ENCODE assay signal across 7 mouse cellular contexts in the genomic region with DNA sequence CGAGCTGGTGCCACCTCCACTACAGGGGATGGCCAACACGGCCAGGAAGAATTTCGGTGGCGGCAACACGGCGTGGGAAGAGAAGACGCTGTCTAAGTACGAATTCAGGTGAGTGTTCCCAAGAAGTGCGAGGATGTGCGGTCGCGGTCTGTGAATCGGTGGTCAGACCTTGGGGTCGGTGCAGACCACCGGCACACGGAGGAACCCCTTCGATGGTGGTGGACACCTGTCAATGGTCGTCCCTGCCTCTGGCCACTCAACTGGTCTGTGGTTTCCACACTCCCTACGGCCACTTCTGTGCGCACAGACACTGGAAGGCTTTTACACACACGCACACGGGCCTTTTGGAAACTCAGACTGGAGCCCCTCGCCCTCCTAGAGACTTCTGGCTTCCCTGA. TPM values are rescaled to one million over a fixed set of nuclear protein-coding genes. Genes with fewer than 3 reads are reported as not detected.
A peak's percentile ranks its signal among the peaks of the same experiment; 100 is the strongest.
DNase-seq lines count a peak whose midpoint lies in the region; ATAC-seq and TF ChIP-seq lines count a peak whose summit lies in the region.

No protein-coding gene starts in this region.

- TF ChIP-seq CTCF in embryonic fibroblast, embryonic 13.5 days (IDR thresholded peaks at IDR 0.05; ENCODE audit: borderline replicate concordance, insufficient read depth, low read length): no peak

- peaks cover 15% of the 10 kb centered on the region for H3K36me3 ChIP-seq in limb, embryonic 11.5 days (ENCODE audit: control insufficient read depth, insufficient read depth, low read length)
- peaks cover 17% of the 10 kb centered on the region for H3K36me3 ChIP-seq in stomach, embryonic 14.5 days (ENCODE audit: control insufficient read depth, insufficient read depth, low read length)

- peak overlapping the region; percentile 83 for H3K4me2 ChIP-seq in limb, embryonic 11.5 days (ENCODE audit: low read depth, severe bottlenecking)
- H3K4me2 ChIP-seq in stomach, embryonic 14.5 days (replicated peaks; ENCODE audit: low read depth, low read length): peak overlapping the region; percentile 70

- no peaks in the 10 kb centered on the region for H3K27me3 ChIP-seq in limb, embryonic 11.5 days (ENCODE audit: control insufficient read depth, insufficient read depth, low read length)
- H3K27me3 ChIP-seq in stomach, embryonic 14.5 days (ENCODE audit: control insufficient read depth, insufficient read depth, low read length): no peaks in the 10 kb centered on the region

- H3K9me3 ChIP-seq in limb, embryonic 11.5 days (ENCODE audit: control insufficient read depth, low read length): no peaks in the 10 kb centered on the region
- no peaks in the 10 kb centered on the region for H3K9me3 ChIP-seq in stomach, embryonic 14.5 days (ENCODE audit: control insufficient read depth, low read depth, low read length)

- peak; percentile 33 to 37 for DNase-seq in right cerebral cortex, adult 2 months (ENCODE audit: low spot score in 2 of 2)
- DNase-seq in right cerebral cortex, postnatal 10 days (ENCODE audit: low spot score in 2 of 2): no peak
- DNase-seq in limb, embryonic 11.5 days (ENCODE audit: low spot score): no peak
- DNase-seq in frontal cortex, postnatal 36 days (ENCODE audit: low spot score in 2 of 2): no peak
- no peak for DNase-seq in urinary bladder, postnatal 14 days (ENCODE audit: low spot score)

- H3K9ac ChIP-seq in limb, embryonic 11.5 days (ENCODE audit: low read length): peak overlapping the region; percentile 74
- peak overlapping the region; percentile 57 for H3K9ac ChIP-seq in stomach, embryonic 14.5 days (replicated peaks; ENCODE audit: low read depth, low read length)

- TF ChIP-seq POLR2A in embryonic fibroblast, embryonic 13.5 days (IDR thresholded peaks at IDR 0.05; ENCODE audit: low read depth, low read length): no peak

- ATAC-seq in limb, embryonic 11.5 days (ENCODE audit: insufficient number of reproducible peaks, low FRiP score, low TSS enrichment, low read depth): no peak
- no peak for ATAC-seq in stomach, embryonic 14.5 days (ENCODE audit: insufficient number of reproducible peaks, insufficient read depth, low FRiP score, low read depth)

- H3K4me1 ChIP-seq in embryonic fibroblast, embryonic 13.5 days (ENCODE audit: control insufficient read depth, insufficient read depth, low read length): 0 out of 2 replicates have a peak, but pooled peaks cover 3% of the 10 kb centered on the region
- H3K4me1 ChIP-seq in limb, embryonic 11.5 days (ENCODE audit: control insufficient read depth, insufficient read depth, low read length): peaks cover 4% of the 10 kb centered on the region; the same call in 1 of the 2 replicates
- peaks cover 15% of the 10 kb centered on the region; the same call in 1 of the 2 replicates for H3K4me1 ChIP-seq in stomach, embryonic 14.5 days (ENCODE audit: control insufficient read depth, insufficient read depth, low read length)

- WGBS in limb, embryonic 11.5 days: under 1% methylated on average over 23 of the region's 23 CpGs
- WGBS in stomach, embryonic 14.5 days: 1% methylated on average over 23 of the region's 23 CpGs

- H3K4me3 ChIP-seq in embryonic fibroblast, embryonic 13.5 days (ENCODE audit: insufficient read depth, low read length): peak overlapping the region; percentile 76
- peak overlapping the region; percentile 84 for H3K4me3 ChIP-seq in limb, embryonic 11.5 days (ENCODE audit: low read depth, low read length)
- H3K4me3 ChIP-seq in stomach, embryonic 14.5 days (ENCODE audit: low read depth, low read length): peak overlapping the region; percentile 82

- no peak overlapping the region for H3K27ac ChIP-seq in embryonic fibroblast, embryonic 13.5 days (ENCODE audit: insufficient read depth, low read length)
- H3K27ac ChIP-seq in limb, embryonic 11.5 days (replicated peaks; ENCODE audit: low read depth, low read length): no peak overlapping the region
- no peak overlapping the region for H3K27ac ChIP-seq in stomach, embryonic 14.5 days (ENCODE audit: low read length)

RNA-seq across cellular contexts. Expression of a gene that starts 0.5 kb away (rescaled TPM):
- polyA plus RNA-seq in embryonic fibroblast, embryonic 13.5 days (2011; ENCODE audit: insufficient read length, low read depth, missing spikeins): 29.6 and 34.6 TPM in 2 replicates
- 94.3 and 94.9 TPM in 2 replicates for polyA plus RNA-seq in limb, embryonic 11.5 days (2014; fragmentation: Nextera tagmentation; extraction: Ambion mirVana)
- 59.6 and 72.9 TPM in 2 replicates for polyA plus RNA-seq in stomach, embryonic 14.5 days (2014; fragmentation: Nextera tagmentation; extraction: Ambion mirVana)

RNA-seq across cellular contexts. Expression of a gene that starts 0.8 kb away (rescaled TPM):
- polyA plus RNA-seq in embryonic fibroblast, embryonic 13.5 days (2011; ENCODE audit: insufficient read length, low read depth, missing spikeins): 9.1 and 13.0 TPM in 2 replicates
- polyA plus RNA-seq in limb, embryonic 11.5 days (2014; fragmentation: Nextera tagmentation; extraction: Ambion mirVana): 11.5 and 12.0 TPM in 2 replicates
- 10.5 and 12.7 TPM in 2 replicates for polyA plus RNA-seq in stomach, embryonic 14.5 days (2014; fragmentation: Nextera tagmentation; extraction: Ambion mirVana)

RNA-seq across cellular contexts. Expression of a gene that starts 42.1 kb away (rescaled TPM):
- polyA plus RNA-seq in embryonic fibroblast, embryonic 13.5 days (2011; ENCODE audit: insufficient read length, low read depth, missing spikeins): 9.6 and 11.6 TPM in 2 replicates
- 34.5 and 43.9 TPM in 2 replicates for polyA plus RNA-seq in limb, embryonic 11.5 days (2014; fragmentation: Nextera tagmentation; extraction: Ambion mirVana)
- polyA plus RNA-seq in stomach, embryonic 14.5 days (2014; fragmentation: Nextera tagmentation; extraction: Ambion mirVana): 35.9 and 38.4 TPM in 2 replicates

Comparison
In these comparisons a context has a peak if more than half of its experiments do, and no peak if none do; other contexts are left out.
1. DNase-seq: peak in right cerebral cortex, adult 2 months (2 of 2); none in right cerebral cortex, postnatal 10 days (0 of 2), limb, embryonic 11.5 days (single experiment), frontal cortex, postnatal 36 days (0 of 2) and urinary bladder, postnatal 14 days (single experiment).
2. Peak in every context shown above with its lines, with median percentiles within 50 percentile points of each other: H3K4me3 ChIP-seq.